Mouse (Mus musculus) layer of hippocampus, postnatal 10 days (tissue): ENCODE data around the gene Olfr303. TPM values are rescaled to one million over a fixed set of nuclear protein-coding genes. Genes with fewer than 3 reads are reported as not detected.
"Not testable (repeated sequence)": the region's sequence is repeated elsewhere in the genome, so short reads cannot be mapped to it uniquely, and the experiment has no call there.

Experiments
- DNase-seq, 2 experiments: peaks; one replicate each; pipeline ENCODE4 v3.0.0; 2021; ENCODE audit warnings: low spot score in 2 of 2
- long read RNA-seq: library from polyadenylated mRNA; stranded (forward); transcript quantifications from one replicate; pipeline ENCODE4 v2.0.0, GENCODE M21; 2023
- total RNA-seq, 2 experiments: library from RNA; stranded (reverse); gene quantifications; 2 replicates each; pipeline ENCODE4 v1.2.3; 2021

Gene Olfr303
- not detected for total RNA-seq
- long read RNA-seq: 0 reads

DNA sequence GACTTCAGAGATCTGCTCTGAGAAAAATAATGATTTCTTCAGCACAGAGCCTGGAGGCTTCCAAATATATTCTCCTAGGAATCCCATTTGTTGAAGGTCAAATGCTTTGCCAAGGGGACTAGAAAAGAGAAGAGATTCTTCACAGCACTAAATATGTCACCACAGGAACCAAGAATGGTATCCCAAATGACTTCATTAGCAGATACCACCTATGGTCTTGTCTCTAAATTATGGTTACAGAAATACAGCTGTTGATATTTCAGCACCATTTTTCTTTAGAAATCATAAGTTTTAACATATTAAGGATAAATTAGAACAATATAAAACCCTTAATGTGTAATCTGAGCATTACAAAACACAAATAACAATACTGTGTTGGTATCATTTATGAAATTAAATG lies at the start of gene Olfr303:
Gene Olfr303, minus strand, starts transcription at position 101 of the 400 bp plus-strand sequence.
- no peak for DNase-seq

- no peak for DNase-seq
Observed at GRCm38 (mm10) chr7:86403546-86403945, 6.0 kb upstream of the Olfr303 start, which contains the start of gene Olfr301. Gene Olfr301 (plus strand): TSS chr7:86403846.

GRCm38 (mm10) chr7:86386558-86386957 lies 11.0 kb downstream of the Olfr303 start, which contains the start of gene Olfr304:
Gene Olfr304 (minus strand): TSS chr7:86386658.
- no peak for DNase-seq

- no peak for DNase-seq
Observed at GRCm38 (mm10) chr7:86385769-86386168, 11.8 kb downstream of the Olfr303 start.

GRCm38 (mm10) chr7:86366828-86367227 lies 30.8 kb downstream of the Olfr303 start, which contains the start of gene Olfr305:
Gene Olfr305 (minus strand): TSS chr7:86366928.
- DNase-seq: no peak

DNA sequence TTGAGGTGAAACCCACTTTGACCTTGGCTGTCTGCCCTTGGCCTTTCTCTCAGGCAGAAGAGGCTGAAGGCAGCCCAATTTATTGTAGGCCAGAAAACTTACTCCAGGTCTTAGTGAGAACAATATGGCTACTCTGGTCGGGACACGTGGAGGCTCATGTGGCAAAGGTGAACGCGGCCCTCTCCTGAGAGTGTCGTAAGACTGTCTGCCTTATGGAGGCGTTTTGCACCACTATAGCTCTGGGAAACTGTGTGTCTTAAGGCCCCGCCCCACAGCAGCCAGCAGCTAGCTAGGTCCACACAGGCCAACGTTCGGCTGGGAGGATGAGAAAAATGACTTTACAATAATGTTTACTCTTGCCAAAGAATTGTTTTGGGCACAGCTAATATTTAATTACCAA lies 51.3 kb downstream of the Olfr303 start:
- DNase-seq: not testable (repeated sequence)

DNA sequence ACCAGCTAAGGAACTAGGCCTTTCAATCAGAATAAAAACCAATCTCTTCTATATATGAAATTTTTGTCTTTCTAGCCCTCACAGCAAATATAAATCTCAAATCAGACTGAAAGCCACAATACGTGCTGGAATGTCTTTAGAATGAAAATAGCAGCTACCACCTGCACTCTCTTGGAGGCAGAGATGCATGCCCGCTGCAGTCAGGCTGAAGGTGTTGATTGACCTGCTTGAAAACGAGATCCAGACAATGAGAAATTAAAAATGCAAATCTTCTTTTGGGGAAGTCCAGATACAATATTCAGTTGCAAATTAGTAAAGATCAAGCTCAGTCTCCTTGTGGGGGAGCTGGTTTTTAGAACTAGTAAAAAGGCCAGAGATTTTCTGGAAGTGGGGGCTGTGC lies 53.3 kb downstream of the Olfr303 start:
- DNase-seq: no peak

DNA sequence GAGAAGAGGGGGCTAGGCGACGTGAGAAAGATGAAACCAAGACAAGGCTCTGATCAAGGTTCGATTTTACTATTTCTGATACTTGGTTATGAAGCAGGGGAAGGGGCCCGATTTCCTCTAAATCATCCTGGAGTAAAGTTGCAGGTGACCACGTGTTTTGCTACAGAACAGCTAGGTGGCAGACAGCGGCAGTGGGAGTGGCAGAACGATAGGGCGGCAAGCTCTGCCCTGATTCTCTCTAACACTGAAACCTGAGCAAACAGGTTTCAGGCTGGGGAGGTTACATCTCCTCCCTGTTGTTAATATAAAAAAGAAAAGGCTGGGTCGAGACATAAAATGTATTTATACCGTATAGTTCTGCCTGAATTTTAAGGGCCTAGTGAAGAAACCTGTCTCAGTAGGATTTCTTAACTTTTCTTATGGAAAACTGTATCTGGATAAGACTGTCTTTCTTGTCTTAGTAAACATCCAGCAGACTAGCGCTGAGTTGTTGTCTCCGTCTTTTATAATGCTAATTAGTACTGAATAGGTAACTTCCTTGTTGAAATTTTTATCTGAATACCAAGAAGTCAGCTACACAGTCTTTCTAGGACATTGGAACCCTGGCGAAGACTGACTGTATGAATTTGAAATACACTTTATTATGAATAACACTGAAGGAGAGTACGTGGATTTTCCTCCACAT lies 54.6 kb downstream of the Olfr303 start:
- no peak for DNase-seq

Other genes with a start within 250 kb of the Olfr303 start
- not detected for gene Vmn2r75, start 226.0 kb downstream of the Olfr303 start, total RNA-seq
- not detected for gene Vmn2r76, start 151.5 kb downstream of the Olfr303 start, total RNA-seq
- not detected for gene Olfr310, start 120.6 kb downstream of the Olfr303 start, total RNA-seq
- gene Olfr309, start 84.1 kb downstream of the Olfr303 start, total RNA-seq: not detected
- gene Olfr308, start 72.2 kb downstream of the Olfr303 start, total RNA-seq: not detected
- not detected for gene Olfr307, start 60.2 kb downstream of the Olfr303 start, total RNA-seq
- not detected for gene Olfr305, start 30.9 kb downstream of the Olfr303 start, total RNA-seq
- not detected for gene Olfr304, start 11.1 kb downstream of the Olfr303 start, total RNA-seq
- gene Olfr301, start 6.1 kb upstream of the Olfr303 start, total RNA-seq: not detected
- not detected for gene Olfr299, start 62.1 kb upstream of the Olfr303 start, total RNA-seq
- not detected for gene Olfr298, start 94.7 kb upstream of the Olfr303 start, total RNA-seq
- gene Olfr297, start 122.2 kb upstream of the Olfr303 start, total RNA-seq: not detected
- gene Olfr295, start 186.1 kb upstream of the Olfr303 start, total RNA-seq: not detected
- gene Olfr294, start 218.9 kb upstream of the Olfr303 start, total RNA-seq: not detected